Mouse (Mus musculus) hindbrain, embryonic 13.5 days (tissue): Measurements from ENCODE around the gene Mob3b. TPM values are rescaled to one million over a fixed set of nuclear protein-coding genes. Genes with fewer than 3 reads are reported as not detected.

ENCODE experiments used
- ATAC-seq: fragments of 200-750 bp; cut with Nextera tagmentation; 2 replicates; pipeline ENCODE4 v1.8.0; 2017; ENCODE audit warnings: moderate TSS enrichment; ENCODE audit not compliant: low FRiP score
- H3K27ac ChIP-seq: fragments of 300-500 bp; sonication (generic); 2 replicates; pipeline ENCODE4 v1.5.1; 2015; ENCODE audit warnings: inconsistent platforms, mild to moderate bottlenecking, moderate library complexity
- H3K27me3 ChIP-seq: fragments of 300-500 bp; sonication (generic); 2 replicates; pipeline ENCODE4 v1.6.1; 2015; ENCODE audit warnings: mild to moderate bottlenecking, inconsistent platforms
- H3K36me3 ChIP-seq: fragments of 300-500 bp; sonication (generic); 2 replicates; pipeline ENCODE4 v1.6.1; 2015; ENCODE audit warnings: mild to moderate bottlenecking, inconsistent platforms
- H3K4me1 ChIP-seq: fragments of 300-500 bp; sonication (generic); replicated peaks from 2 replicates; pipeline ENCODE4 v1.6.1; 2015; ENCODE audit warnings: inconsistent platforms
- H3K4me2 ChIP-seq: fragments of 300-500 bp; sonication (generic); 2 replicates; pipeline ENCODE4 v1.6.1; 2015; ENCODE audit warnings: inconsistent platforms, mild to moderate bottlenecking, moderate library complexity
- H3K4me3 ChIP-seq: fragments of 300-500 bp; sonication (generic); 2 replicates; pipeline ENCODE4 v1.5.1; 2015; ENCODE audit warnings: mild to moderate bottlenecking, inconsistent platforms
- H3K9ac ChIP-seq: fragments of 300-500 bp; sonication (generic); 2 replicates; pipeline ENCODE4 v1.6.1; 2015; ENCODE audit warnings: mild to moderate bottlenecking, inconsistent platforms
- H3K9me3 ChIP-seq: fragments of 300-500 bp; sonication (generic); 2 replicates; pipeline ENCODE4 v1.6.1; 2016; ENCODE audit warnings: inconsistent platforms
- WGBS: fragments of 180-500 bp; shearing (Covaris S2); methylation state at CpG from one replicate; pipeline ENCODE4 v1.1.7; 2015; 5-methylcytosine and 5-hydroxymethylcytosine counted together
- polyA plus RNA-seq: library from polyadenylated mRNA; unstranded; fragments of >200 nt; fragmentation: Nextera tagmentation; extraction: Ambion mirVana; gene quantifications from 2 replicates; pipeline ENCODE4 v1.2.1, GENCODE M21; 2015

Mob3b gene
- polyA plus RNA-seq, 1 experiment from 2014 or later: 5.0 TPM

- H3K9ac ChIP-seq: no peak overlapping the region
- H3K4me1 ChIP-seq: peaks cover 8% of the 10 kb centered on the region; the same call in 1 of the 2 replicates
- H3K27ac ChIP-seq: no peak overlapping the region
- WGBS: 77% methylated on average over 5 of the region's 5 CpGs
- H3K27me3 ChIP-seq: no peaks in the 10 kb centered on the region
- H3K4me3 ChIP-seq: no peak overlapping the region
- no peak for ATAC-seq
- no peaks in the 10 kb centered on the region for H3K36me3 ChIP-seq
- H3K9me3 ChIP-seq: no peaks in the 10 kb centered on the region
- no peak overlapping the region for H3K4me2 ChIP-seq
These were observed 10.6 kb upstream of the Mob3b start for GRCm38 (mm10) chr4:35167855-35168254.

DNA sequence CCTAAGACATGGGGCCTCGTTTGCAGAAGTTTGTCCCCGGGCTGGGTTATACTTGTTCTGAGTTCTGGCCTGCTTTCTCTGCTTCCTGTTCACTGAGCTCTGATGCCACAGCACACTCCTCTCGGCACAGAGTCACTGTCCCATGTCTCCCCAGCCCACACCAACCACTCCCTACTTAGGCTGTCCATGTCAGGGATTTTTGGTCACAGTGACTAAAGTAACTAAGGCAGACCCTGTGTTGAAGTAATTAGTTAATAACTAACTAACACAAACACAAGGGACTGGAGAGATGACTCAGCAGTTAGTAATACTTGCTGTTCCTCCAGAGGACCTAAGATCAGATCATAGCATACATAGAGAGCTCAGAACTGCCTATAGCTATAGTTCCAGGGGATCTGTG is 8.7 kb upstream of the Mob3b start:
- no peaks in the 10 kb centered on the region for H3K9me3 ChIP-seq
- H3K4me3 ChIP-seq: no peak overlapping the region
- no peak for ATAC-seq
- no peak overlapping the region for H3K9ac ChIP-seq
- H3K27me3 ChIP-seq: no peaks in the 10 kb centered on the region
- H3K36me3 ChIP-seq: no peaks in the 10 kb centered on the region
- WGBS: 77% methylated on average over 3 of the region's 3 CpGs
- peaks cover 8% of the 10 kb centered on the region; the same call in 1 of the 2 replicates for H3K4me1 ChIP-seq
- H3K4me2 ChIP-seq: no peak overlapping the region
- H3K27ac ChIP-seq: no peak overlapping the region

DNA sequence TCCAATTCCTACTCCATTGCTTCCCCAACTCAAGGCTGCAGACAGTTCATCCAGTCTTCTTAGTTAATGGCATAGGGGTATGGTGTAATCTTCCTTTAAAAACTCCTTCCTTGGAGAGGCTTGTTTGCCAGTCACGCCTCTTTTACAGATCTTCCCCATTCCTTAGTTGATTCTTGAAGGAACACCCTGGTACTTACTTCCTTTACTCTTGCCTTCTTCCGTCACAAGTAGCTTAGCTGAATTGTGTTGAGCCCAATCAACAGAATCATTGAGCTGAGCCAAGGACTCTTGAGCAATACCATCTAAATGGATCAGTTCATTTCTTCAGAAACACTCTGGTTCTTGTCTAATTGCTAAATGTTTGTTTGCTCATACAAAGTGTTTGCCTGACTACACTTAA is 8.0 kb upstream of the Mob3b start:
- Histone ChIP-seq H3K9me3 (no peaks in the 10 kb centered on the region), H3K4me3 (no peak overlapping the region), H3K4me1 (peaks cover 8% of the 10 kb centered on the region; the same call in 1 of the 2 replicates), H3K4me2 (no peak overlapping the region), H3K27me3 (no peaks in the 10 kb centered on the region), H3K27ac (no peak overlapping the region), H3K36me3 (no peaks in the 10 kb centered on the region), H3K9ac (no peak overlapping the region)
- no peak for ATAC-seq
- WGBS: 94% methylated on average over 2 of the region's 2 CpGs

GRCm38 (mm10) chr4:35157815-35158214 is 531 bp upstream of the Mob3b start:
- Histone ChIP-seq H3K9ac (no peak overlapping the region), H3K4me2 (no peak overlapping the region)
- WGBS: 63% methylated on average over 11 of the region's 11 CpGs

DNA sequence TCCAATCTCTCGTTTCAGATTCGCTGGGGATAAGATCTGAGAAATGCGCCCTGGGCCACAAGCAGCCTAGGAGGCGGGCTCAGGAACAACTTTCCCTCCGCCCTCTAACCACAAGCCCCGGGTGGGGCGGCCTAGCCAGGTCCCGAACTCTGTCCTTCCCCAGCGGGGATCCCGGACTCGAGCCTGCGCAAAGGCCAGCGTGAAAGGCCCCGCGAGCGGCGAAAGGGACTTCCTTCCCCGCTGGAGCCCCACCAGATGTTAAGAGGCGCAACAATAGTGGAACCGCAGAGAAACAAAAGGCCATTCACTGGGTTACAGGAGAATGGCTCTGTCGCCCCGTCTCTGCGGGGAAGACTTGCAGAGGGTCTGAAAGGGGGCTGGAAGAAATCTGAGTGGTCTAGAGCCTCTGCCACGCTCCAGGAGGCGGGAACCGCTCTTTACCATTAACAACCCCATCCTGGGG is 1.1 kb downstream of the Mob3b start:
- Histone ChIP-seq H3K27me3 (peaks cover 25% of the 10 kb centered on the region; the same call in 1 of the 2 replicates), H3K9ac (peak overlapping the region; percentile 69), H3K27ac (peak overlapping the region; percentile 52; the same call in 1 of the 2 replicates), H3K4me2 (peak overlapping the region; percentile 96), H3K4me1 (peaks cover 20% of the 10 kb centered on the region), H3K9me3 (no peaks in the 10 kb centered on the region), H3K36me3 (no peaks in the 10 kb centered on the region), H3K4me3 (peak overlapping the region; percentile 55)
- peak; percentile 67 for ATAC-seq
- WGBS: under 1% methylated on average over 26 of the region's 26 CpGs

More at GRCm38 (mm10) chr4:35157815-35158214, 531 bp upstream of the Mob3b start:
- Histone ChIP-seq H3K4me1 (peaks cover 20% of the 10 kb centered on the region), H3K4me3 (peak overlapping the region; percentile 55; the same call in 1 of the 2 replicates), H3K27ac (no peak overlapping the region), H3K36me3 (no peaks in the 10 kb centered on the region), H3K27me3 (peaks cover 25% of the 10 kb centered on the region; the same call in 1 of the 2 replicates), H3K9me3 (no peaks in the 10 kb centered on the region)
- ATAC-seq: no peak

DNA sequence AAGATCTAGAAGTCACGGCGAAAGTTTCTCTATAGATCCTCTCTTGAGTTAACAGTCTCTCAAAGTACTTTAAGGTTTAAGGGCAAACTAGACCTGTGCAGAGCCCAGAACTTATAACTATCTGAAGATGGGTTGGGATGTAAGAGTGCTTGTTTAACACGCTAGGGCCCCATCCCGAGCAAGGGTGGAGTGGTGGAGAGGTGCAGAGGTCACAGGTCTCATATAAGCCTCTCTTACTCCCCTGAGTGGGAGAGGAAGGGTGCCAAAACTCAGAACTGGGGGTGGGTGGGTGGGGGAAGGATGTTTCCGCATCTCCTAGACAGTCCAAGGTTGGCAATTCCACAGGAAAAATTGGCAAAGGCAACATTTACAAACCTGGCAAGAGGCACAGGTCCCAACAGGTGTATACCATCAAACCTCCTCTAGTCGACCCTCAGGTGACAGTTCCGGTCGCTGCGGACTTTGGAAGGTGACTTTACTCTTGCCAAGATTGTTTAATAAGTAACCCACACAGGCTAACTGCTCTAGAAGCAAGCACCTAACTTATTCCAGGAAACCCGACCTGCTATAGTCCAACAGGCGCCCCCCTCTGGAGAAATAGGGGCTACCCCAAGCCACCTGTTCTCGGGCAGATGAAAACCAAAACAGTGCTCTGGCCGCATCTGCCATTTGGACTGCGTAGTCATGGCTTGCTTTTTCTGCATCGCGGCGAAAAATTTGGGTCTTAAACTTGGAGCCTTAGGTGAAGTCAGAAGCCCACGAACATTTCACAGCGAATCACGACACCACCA is 2.0 kb downstream of the Mob3b start:
- Histone ChIP-seq H3K36me3 (no peaks in the 10 kb centered on the region), H3K9ac (peak overlapping the region; percentile 69), H3K27me3 (peaks cover 25% of the 10 kb centered on the region; the same call in 1 of the 2 replicates), H3K4me3 (peak overlapping the region; percentile 55), H3K4me1 (peaks cover 20% of the 10 kb centered on the region), H3K27ac (no peak overlapping the region; the same call in 1 of the 2 replicates), H3K4me2 (peak overlapping the region; percentile 96), H3K9me3 (no peaks in the 10 kb centered on the region)
- WGBS: 24% methylated on average over 20 of the region's 20 CpGs
- no peak for ATAC-seq

DNA sequence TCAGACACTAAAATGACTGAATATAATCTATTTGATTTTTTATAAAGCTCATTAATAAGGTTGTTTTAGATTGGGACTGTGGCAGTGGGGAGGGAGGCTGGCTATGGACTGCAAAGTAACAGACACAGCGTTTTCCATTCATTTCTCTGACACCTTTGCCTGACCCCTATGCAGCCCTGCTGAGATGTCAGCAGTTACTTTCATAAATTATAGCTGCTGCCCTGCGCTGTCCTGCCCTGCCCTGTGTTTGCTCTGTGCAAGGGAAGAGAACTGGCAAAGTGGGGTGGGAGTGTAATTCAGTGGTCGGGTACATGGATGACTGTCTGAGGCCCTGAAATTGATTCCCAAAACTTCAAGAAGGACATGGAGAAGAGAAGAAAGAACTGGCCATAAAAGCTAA is 3.2 kb downstream of the Mob3b start:
- WGBS: 14% methylated on average over 3 of the region's 3 CpGs
- Histone ChIP-seq H3K9me3 (no peaks in the 10 kb centered on the region), H3K4me1 (peaks cover 20% of the 10 kb centered on the region), H3K9ac (no peak overlapping the region), H3K36me3 (no peaks in the 10 kb centered on the region), H3K27ac (no peak overlapping the region), H3K4me3 (no peak overlapping the region), H3K27me3 (peaks cover 25% of the 10 kb centered on the region; the same call in 1 of the 2 replicates), H3K4me2 (no peak overlapping the region)
- ATAC-seq: no peak

GRCm38 (mm10) chr4:35151756-35152155 is 5.5 kb downstream of the Mob3b start, which contains the start of gene Ifnk:
Gene Ifnk (plus strand): TSS chr4:35152056.
- ATAC-seq: no peak
- 84% methylated on average over 4 of the region's 4 CpGs for WGBS
- H3K27ac ChIP-seq: no peak within 1 kb of the TSS

DNA sequence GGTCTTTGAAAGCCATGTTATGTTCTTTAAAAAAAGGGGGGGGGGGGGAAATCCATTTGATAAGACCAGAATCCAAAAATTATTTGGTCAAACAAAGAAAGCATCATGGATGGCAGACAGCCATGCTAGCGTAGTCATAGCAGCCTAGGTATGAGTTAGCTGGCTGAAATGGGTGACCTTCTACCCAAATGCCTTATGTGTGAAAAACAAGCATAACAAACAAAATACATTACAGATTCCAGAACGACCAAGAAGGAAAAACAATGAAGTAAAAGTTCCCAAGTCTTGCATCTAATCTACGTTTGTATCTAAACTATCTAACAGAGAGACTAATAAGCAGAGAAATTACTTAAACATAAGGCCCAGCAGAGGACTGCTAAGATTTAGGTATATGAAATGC is 6.6 kb downstream of the Mob3b start:
- Histone ChIP-seq H3K4me2 (no peak overlapping the region), H3K9me3 (no peaks in the 10 kb centered on the region), H3K4me1 (peaks cover 4% of the 10 kb centered on the region; the same call in 1 of the 2 replicates), H3K4me3 (no peak overlapping the region), H3K27me3 (peaks cover 9% of the 10 kb centered on the region; the same call in 1 of the 2 replicates), H3K9ac (no peak overlapping the region), H3K36me3 (no peaks in the 10 kb centered on the region), H3K27ac (no peak overlapping the region)
- ATAC-seq: no peak
- 88% methylated on average over 3 of the region's 3 CpGs for WGBS

More at GRCm38 (mm10) chr4:35151756-35152155, 5.5 kb downstream of the Mob3b start, which contains the start of gene Ifnk:
- Histone ChIP-seq H3K4me3 (no peak within 1 kb of the TSS), H3K4me2 (no peak within 1 kb of the TSS), H3K27me3 (peaks cover 19% of the 10 kb centered on the region; the same call in 1 of the 2 replicates), H3K4me1 (peaks cover 14% of the 10 kb centered on the region), H3K36me3 (no peaks in the 10 kb centered on the region), H3K9ac (no peak within 1 kb of the TSS), H3K9me3 (no peaks in the 10 kb centered on the region)

DNA sequence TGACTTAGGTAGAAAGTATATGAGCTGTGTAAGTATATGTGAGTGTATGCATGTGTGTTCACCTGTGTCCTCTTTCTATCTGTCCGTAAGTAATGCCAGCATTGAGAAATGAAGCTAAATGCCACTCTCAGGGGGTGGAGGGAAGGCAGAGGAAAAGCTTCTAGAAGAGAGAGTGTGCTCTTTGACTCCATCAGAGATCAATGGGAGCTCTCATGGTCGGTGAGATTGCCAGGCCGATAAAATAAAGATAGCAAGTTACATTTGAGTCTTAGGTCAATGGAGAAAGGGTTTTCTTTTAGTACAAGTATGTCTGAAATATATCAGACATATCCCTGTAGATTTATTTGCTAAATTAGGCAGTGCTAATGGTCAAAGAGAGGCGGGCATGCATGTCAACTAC is 9.0 kb downstream of the Mob3b start:
- 91% methylated on average over 4 of the region's 4 CpGs for WGBS
- Histone ChIP-seq H3K9ac (no peak overlapping the region), H3K27ac (no peak overlapping the region), H3K4me1 (no peaks in the 10 kb centered on the region), H3K4me2 (no peak overlapping the region), H3K9me3 (no peaks in the 10 kb centered on the region), H3K4me3 (no peak overlapping the region), H3K36me3 (no peaks in the 10 kb centered on the region), H3K27me3 (no peaks in the 10 kb centered on the region)
- no peak for ATAC-seq

GRCm38 (mm10) chr4:35146597-35146996 is 10.7 kb downstream of the Mob3b start:
- no peak overlapping the region for H3K4me3 ChIP-seq
- no peaks in the 10 kb centered on the region for H3K27me3 ChIP-seq
- H3K4me1 ChIP-seq: no peaks in the 10 kb centered on the region
- H3K4me2 ChIP-seq: no peak overlapping the region
- ATAC-seq: no peak
- no peaks in the 10 kb centered on the region for H3K36me3 ChIP-seq
- H3K9me3 ChIP-seq: no peaks in the 10 kb centered on the region
- WGBS: 89% methylated on average over 5 of the region's 5 CpGs
- H3K9ac ChIP-seq: no peak overlapping the region
- no peak overlapping the region for H3K27ac ChIP-seq

GRCm38 (mm10) chr4:35145726-35146125 is 11.6 kb downstream of the Mob3b start:
- ATAC-seq: no peak
- WGBS: 85% methylated on average over 10 of the region's 10 CpGs
- no peak overlapping the region for H3K4me2 ChIP-seq

More at GRCm38 (mm10) chr4:35145726-35146125, 11.6 kb downstream of the Mob3b start:
- Histone ChIP-seq H3K27ac (no peak overlapping the region), H3K9me3 (no peaks in the 10 kb centered on the region), H3K4me3 (no peak overlapping the region), H3K27me3 (no peaks in the 10 kb centered on the region), H3K4me1 (no peaks in the 10 kb centered on the region), H3K36me3 (no peaks in the 10 kb centered on the region), H3K9ac (no peak overlapping the region)
